Mouse (Mus musculus): ENCODE data around the gene Enthd1.

DNA sequence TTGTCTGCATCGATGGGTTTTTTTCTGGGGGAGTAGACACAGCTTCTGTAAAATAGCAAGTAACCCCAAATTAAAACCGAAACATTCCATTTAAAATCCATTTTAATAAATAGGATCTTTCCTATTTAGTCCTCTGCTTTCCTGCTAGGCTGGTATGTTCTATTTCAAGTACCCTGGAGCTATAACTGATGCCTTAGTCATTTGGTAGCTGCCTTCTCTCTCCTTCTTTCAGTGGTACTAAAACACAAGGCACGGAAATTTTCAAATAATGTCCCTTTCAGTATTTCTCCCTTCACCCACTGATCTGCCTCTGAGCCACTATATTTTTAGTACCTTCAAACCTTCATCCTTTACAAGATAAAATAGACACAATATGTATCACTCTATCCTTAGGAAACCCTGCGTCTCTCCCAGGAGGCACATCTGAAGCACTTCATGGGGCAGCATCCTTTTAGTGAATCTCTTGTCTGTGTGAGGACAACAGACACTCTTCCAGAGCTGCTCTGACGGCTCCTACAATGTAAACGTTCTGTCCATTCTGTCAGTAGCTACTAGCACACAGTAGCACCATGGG, 90.4 kb downstream of the Enthd1 start:
- no peak for TF ChIP-seq CTCF (IDR thresholded peaks at IDR 0.05; ENCODE audit: low read depth)
- no peak for TF ChIP-seq EP300 (IDR thresholded peaks at IDR 0.05; ENCODE audit: low read depth)

All from liver, embryonic 14.5 days (tissue).